Mouse (Mus musculus): ENCODE measurements at regions not wholly inside any gene's neighbourhood (a gene's known extent, or its start where the extent isn't known, plus 50 kb on each side); places are given as distances from the start of the nearest gene placed in this dataset.
A peak's percentile ranks its signal among the peaks of the same experiment; 100 is the strongest.

GRCm38 (mm10) chr10:96786903-96787571, 170.2 kb downstream of the Btg1 start:
- no peak for DNase-seq (ENCODE audit: low spot score)

- DNase-seq (ENCODE audit: low spot score), result no peak
These were observed 170.8 kb downstream of the Btg1 start for GRCm38 (mm10) chr10:96787572-96787946.

GRCm38 (mm10) chr10:96788352-96789016, 171.7 kb downstream of the Btg1 start:
- no peak for DNase-seq (ENCODE audit: low spot score)

GRCm38 (mm10) chr10:96797116-96797515, 180.3 kb downstream of the Btg1 start:
- no peak for DNase-seq (ENCODE audit: low spot score)

- no peak for DNase-seq (ENCODE audit: low spot score)
These were observed 184.0 kb downstream of the Btg1 start for GRCm38 (mm10) chr10:96800801-96801200.

- peak; percentile 55 for DNase-seq (ENCODE audit: low spot score)
These were observed 187.4 kb downstream of the Btg1 start for GRCm38 (mm10) chr10:96804030-96804784.

- DNase-seq (ENCODE audit: low spot score), result peak; percentile 52
These were observed 189.8 kb downstream of the Btg1 start for GRCm38 (mm10) chr10:96806579-96806978.

- DNase-seq (ENCODE audit: low spot score), result peak; percentile 95
These were observed 205.0 kb downstream of the Btg1 start for GRCm38 (mm10) chr10:96821852-96822251.

- DNase-seq (ENCODE audit: low spot score), result peak; percentile 98
These were observed 205.8 kb downstream of the Btg1 start for GRCm38 (mm10) chr10:96822344-96823335.

GRCm38 (mm10) chr10:96826234-96826788, 209.5 kb downstream of the Btg1 start:
- DNase-seq (ENCODE audit: low spot score), result no peak

- DNase-seq (ENCODE audit: low spot score), result no peak
These were observed 211.2 kb downstream of the Btg1 start for GRCm38 (mm10) chr10:96827971-96828370.

- DNase-seq (ENCODE audit: low spot score), result peak; percentile 68
These were observed 211.9 kb downstream of the Btg1 start for GRCm38 (mm10) chr10:96828581-96829246.

- DNase-seq (ENCODE audit: low spot score), result no peak
These were observed 214.3 kb downstream of the Btg1 start for GRCm38 (mm10) chr10:96831071-96831470.

GRCm38 (mm10) chr10:96837230-96837629, 220.4 kb downstream of the Btg1 start:
- DNase-seq (ENCODE audit: low spot score), result no peak

GRCm38 (mm10) chr10:96841128-96841527, 224.3 kb downstream of the Btg1 start:
- DNase-seq (ENCODE audit: low spot score), result no peak

- no peak for DNase-seq (ENCODE audit: low spot score)
These were observed 225.2 kb downstream of the Btg1 start for GRCm38 (mm10) chr10:96841956-96842355.

GRCm38 (mm10) chr10:96845906-96846305, 229.1 kb downstream of the Btg1 start:
- no peak for DNase-seq (ENCODE audit: low spot score)

- no peak for DNase-seq (ENCODE audit: low spot score)
These were observed 230.2 kb downstream of the Btg1 start for GRCm38 (mm10) chr10:96847028-96847427.

GRCm38 (mm10) chr10:96847433-96848165, 230.8 kb downstream of the Btg1 start:
- peak; percentile 89 for DNase-seq (ENCODE audit: low spot score)

- no peak for DNase-seq (ENCODE audit: low spot score)
These were observed 231.7 kb downstream of the Btg1 start for GRCm38 (mm10) chr10:96848496-96848895.

Measured in adipocyte (in vitro differentiated cells).